Mouse (Mus musculus): ENCODE data around the gene Cdk11b.

DNA sequence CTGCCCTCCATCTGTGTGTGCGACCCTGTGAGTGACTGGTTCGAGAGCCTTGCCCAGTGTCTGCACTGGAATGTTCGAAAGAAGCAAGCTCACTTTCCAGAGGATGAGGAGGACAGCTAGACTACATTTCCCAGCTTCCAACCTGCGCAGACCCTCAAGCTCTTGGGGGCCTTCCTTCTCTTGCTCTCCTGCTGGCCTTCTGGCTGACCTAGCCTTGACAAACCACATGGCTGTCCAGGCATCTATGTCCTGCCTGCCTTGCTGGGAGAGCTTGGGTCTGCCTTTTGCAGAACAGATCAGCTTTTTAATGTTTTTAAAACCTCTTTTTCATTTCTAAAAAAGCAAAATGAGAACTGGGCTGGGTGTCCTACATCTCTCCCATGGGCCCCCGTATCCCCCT is 35.3 kb upstream of the Cdk11b start:
- TF ChIP-seq USF1 (IDR thresholded peaks at IDR 0.05; ENCODE audit: low read depth) = no peak
- no peak for TF ChIP-seq POLR2A (IDR thresholded peaks at IDR 0.05; ENCODE audit: insufficient read length, low read depth)
- TF ChIP-seq MYOG (IDR thresholded peaks at IDR 0.05; ENCODE audit: control insufficient read depth in 1 of 3, insufficient read depth in 1 of 3, insufficient read length in 2 of 3, low read depth in 2 of 3) = no peak

All from myocyte (in vitro differentiated cells).